ENCODE assay signal across 9 mouse cellular contexts in the genomic region with DNA sequence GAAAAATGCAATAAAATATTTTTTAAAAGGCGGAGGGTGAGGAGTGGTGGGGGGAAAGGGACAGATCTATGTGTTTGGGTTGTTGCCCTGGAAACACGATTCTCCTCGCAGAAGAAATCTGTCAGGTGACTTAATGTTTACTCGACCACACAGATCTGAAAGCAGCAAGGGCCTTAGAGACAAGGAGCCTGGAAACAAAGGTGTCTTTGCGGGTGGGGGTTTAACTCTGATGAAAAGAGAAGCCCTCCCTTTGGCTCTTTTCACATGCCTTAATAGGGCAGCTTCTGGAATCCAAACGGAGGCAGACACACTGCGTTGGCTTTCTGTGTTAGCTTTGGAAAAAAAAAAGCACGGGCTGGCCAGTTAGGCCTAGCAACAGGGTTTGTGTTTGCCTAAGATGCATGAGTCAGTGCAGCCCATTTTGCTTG. TPM values are rescaled to one million over a fixed set of nuclear protein-coding genes. Genes with fewer than 3 reads are reported as not detected.
DNase-seq lines count a peak whose midpoint lies in the region; ATAC-seq and TF ChIP-seq lines count a peak whose summit lies in the region.
"Had no signal": no experiment of that assay in that cellular context is flagged by ENCODE, and none has a peak within 500 bp of the region (broad histone marks: within the 10 kb centered on the region; RNA-seq: fewer than 3 reads in every experiment).

No protein-coding gene starts in this region.

- no peaks in the 10 kb centered on the region for H3K9me3 ChIP-seq in lung, embryonic 14.5 days (ENCODE audit: low read depth, low read length)
- no peaks in the 10 kb centered on the region for H3K9me3 ChIP-seq in forebrain, embryonic 10.5 days
- H3K9me3 ChIP-seq in hindbrain, embryonic 12.5 days (replicated peaks) = no peaks in the 10 kb centered on the region

- H3K27ac ChIP-seq in lung, embryonic 14.5 days (ENCODE audit: low read depth) = peak overlapping the region; percentile 64
- H3K27ac ChIP-seq in forebrain, embryonic 10.5 days = peak overlapping the region; percentile 62
- peak overlapping the region; percentile 32; the same call in 1 of the 2 replicates for H3K27ac ChIP-seq in hindbrain, embryonic 12.5 days

- ATAC-seq in lung, embryonic 14.5 days (ENCODE audit: insufficient read depth) = peak; percentile 49
- no peak for ATAC-seq in hindbrain, embryonic 12.5 days (ENCODE audit: low FRiP score)
- ATAC-seq in megakaryocyte, adult 5-6 weeks (ENCODE audit: poor library complexity, severe bottlenecking) = no peak

- no peak overlapping the region for H3K4me3 ChIP-seq in lung, embryonic 14.5 days (ENCODE audit: low read depth, low read length)
- no peak overlapping the region for H3K4me3 ChIP-seq in lung, adult 2 months (replicated peaks; ENCODE audit: extremely low read depth, low read depth, low read length)
- H3K4me3 ChIP-seq in forebrain, embryonic 10.5 days = no peak overlapping the region
- H3K4me3 ChIP-seq in hindbrain, embryonic 12.5 days = no peak overlapping the region
- H3K4me3 ChIP-seq: erythroblast, embryonic 14.5 days had no signal

- H3K4me1 ChIP-seq in lung, embryonic 14.5 days (ENCODE audit: insufficient read depth) = no peaks in the 10 kb centered on the region
- H3K4me1 ChIP-seq in lung, adult 2 months (ENCODE audit: control insufficient read depth, insufficient read depth, low read length) = no peaks in the 10 kb centered on the region; the same call in 1 of the 2 replicates
- H3K4me1 ChIP-seq in forebrain, embryonic 10.5 days = peaks cover 22% of the 10 kb centered on the region
- peaks cover 12% of the 10 kb centered on the region; the same call in 1 of the 2 replicates for H3K4me1 ChIP-seq in hindbrain, embryonic 12.5 days

- no peak overlapping the region; the same call in 1 of the 2 replicates for H3K9ac ChIP-seq in lung, embryonic 14.5 days
- no peak overlapping the region for H3K9ac ChIP-seq in hindbrain, embryonic 12.5 days

- TF ChIP-seq POLR2A in lung, adult 2 months (IDR thresholded peaks at IDR 0.05; ENCODE audit: borderline replicate concordance, extremely low read depth, low read depth, low read length) = no peak

- peak; percentile 52 for DNase-seq in lung, embryonic 14.5 days
- DNase-seq in lung, adult 2 months = no peak
- peak; percentile 27 for DNase-seq in forebrain, embryonic 10.5 days (ENCODE audit: extremely low spot score, low spot score)
- peak; percentile 15 for DNase-seq in retina, postnatal 1 day
- DNase-seq in testis, postnatal 10 days (ENCODE audit: low spot score) = no peak
- DNase-seq: adrenal gland, postnatal 25 days had no signal

- H3K4me2 ChIP-seq in lung, embryonic 14.5 days = no peak overlapping the region
- no peak overlapping the region for H3K4me2 ChIP-seq in hindbrain, embryonic 12.5 days (replicated peaks)

- 9% methylated on average over 8 of the region's 8 CpGs for WGBS in lung, embryonic 14.5 days
- 40% methylated on average over 8 of the region's 8 CpGs for WGBS in lung, adult 2 months
- 45% methylated on average over 8 of the region's 8 CpGs for WGBS in forebrain, embryonic 10.5 days
- 52% methylated on average over 8 of the region's 8 CpGs for WGBS in hindbrain, embryonic 12.5 days

- peaks cover 26% of the 10 kb centered on the region for H3K36me3 ChIP-seq in lung, embryonic 14.5 days (ENCODE audit: insufficient read depth)
- peaks cover 89% of the 10 kb centered on the region for H3K36me3 ChIP-seq in forebrain, embryonic 10.5 days (replicated peaks)
- peaks cover 11% of the 10 kb centered on the region for H3K36me3 ChIP-seq in hindbrain, embryonic 12.5 days

- no peak for TF ChIP-seq CTCF in lung, embryonic 14.5 days (IDR thresholded peaks at IDR 0.05; ENCODE audit: low read depth)
- TF ChIP-seq CTCF in lung, adult 2 months (IDR thresholded peaks at IDR 0.05; ENCODE audit: insufficient read depth, low read length) = no peak

- no peaks in the 10 kb centered on the region for H3K27me3 ChIP-seq in lung, embryonic 14.5 days (ENCODE audit: insufficient read depth, low read length)
- H3K27me3 ChIP-seq in forebrain, embryonic 10.5 days (ENCODE audit: poor library complexity, severe bottlenecking) = no peaks in the 10 kb centered on the region
- no peaks in the 10 kb centered on the region for H3K27me3 ChIP-seq in hindbrain, embryonic 12.5 days

RNA-seq across cellular contexts. Expression of a gene that starts 10.3 kb away (rescaled TPM):
- 15.2 and 15.3 TPM in 2 replicates for polyA plus RNA-seq in lung, embryonic 14.5 days (2014; fragmentation: Nextera tagmentation; extraction: Ambion mirVana)
- polyA plus RNA-seq in lung, adult 2 months (2012; rRNA removed) = 14.4 and 16.6 TPM in 2 replicates
- 9.7 and 9.8 TPM in 2 replicates for polyA plus RNA-seq in forebrain, embryonic 10.5 days (2016; fragmentation: Nextera tagmentation; extraction: Ambion mirVana)
- 26.9 and 28.2 TPM in 2 replicates for polyA plus RNA-seq in hindbrain, embryonic 12.5 days (2016; fragmentation: Nextera tagmentation; extraction: Ambion mirVana)
- total RNA-seq in megakaryocyte, adult 5-6 weeks (2015) = 0.89 TPM in 2 replicates
- 0.29 and 7.4 TPM in 2 replicates for total RNA-seq in megakaryocyte, adult 5-6 weeks (2017)

RNA-seq across cellular contexts. Expression of a gene that starts 29.5 kb away (rescaled TPM):
- polyA plus RNA-seq in lung, embryonic 14.5 days (2014; fragmentation: Nextera tagmentation; extraction: Ambion mirVana) = 32.0 and 33.8 TPM in 2 replicates
- polyA plus RNA-seq in lung, adult 2 months (2012; rRNA removed) = 3.3 and 4.4 TPM in 2 replicates
- polyA plus RNA-seq in forebrain, embryonic 10.5 days (2016; fragmentation: Nextera tagmentation; extraction: Ambion mirVana) = 47.5 and 51.5 TPM in 2 replicates
- polyA plus RNA-seq in hindbrain, embryonic 12.5 days (2016; fragmentation: Nextera tagmentation; extraction: Ambion mirVana) = 18.3 and 18.4 TPM in 2 replicates
- total RNA-seq in megakaryocyte, adult 5-6 weeks (2015) = 22.7 and 24.7 TPM in 2 replicates
- total RNA-seq in megakaryocyte, adult 5-6 weeks (2017) = 22.1 and 24.0 TPM in 2 replicates

RNA-seq across cellular contexts. Expression of a gene that starts 29.7 kb away (rescaled TPM):
- 25.6 and 28.1 TPM in 2 replicates for polyA plus RNA-seq in lung, embryonic 14.5 days (2014; fragmentation: Nextera tagmentation; extraction: Ambion mirVana)
- 13.5 and 15.5 TPM in 2 replicates for polyA plus RNA-seq in lung, adult 2 months (2012; rRNA removed)
- polyA plus RNA-seq in forebrain, embryonic 10.5 days (2016; fragmentation: Nextera tagmentation; extraction: Ambion mirVana) = 27.5 and 29.9 TPM in 2 replicates
- 18.5 and 21.4 TPM in 2 replicates for polyA plus RNA-seq in hindbrain, embryonic 12.5 days (2016; fragmentation: Nextera tagmentation; extraction: Ambion mirVana)
- 26.9 and 29.5 TPM in 2 replicates for total RNA-seq in megakaryocyte, adult 5-6 weeks (2015)
- total RNA-seq in megakaryocyte, adult 5-6 weeks (2017) = 20.3 and 33.5 TPM in 2 replicates

RNA-seq across cellular contexts. Expression of a gene that starts 59.4 kb away (rescaled TPM):
- polyA plus RNA-seq in lung, embryonic 14.5 days (2014; fragmentation: Nextera tagmentation; extraction: Ambion mirVana) = 35.1 and 39.2 TPM in 2 replicates
- 50.5 and 64.6 TPM in 2 replicates for polyA plus RNA-seq in lung, adult 2 months (2012; rRNA removed)
- polyA plus RNA-seq in forebrain, embryonic 10.5 days (2016; fragmentation: Nextera tagmentation; extraction: Ambion mirVana) = 18.3 and 22.0 TPM in 2 replicates
- polyA plus RNA-seq in hindbrain, embryonic 12.5 days (2016; fragmentation: Nextera tagmentation; extraction: Ambion mirVana) = 35.4 and 38.1 TPM in 2 replicates
- total RNA-seq in megakaryocyte, adult 5-6 weeks (2015) = 19.3 and 24.1 TPM in 2 replicates
- 7.6 and 10.0 TPM in 2 replicates for total RNA-seq in megakaryocyte, adult 5-6 weeks (2017)

Comparison
In these comparisons a context has a peak if more than half of its experiments do, and no peak if none do; other contexts are left out.
1. DNase-seq: peak in lung, embryonic 14.5 days (single experiment), forebrain, embryonic 10.5 days (single experiment) and retina, postnatal 1 day (single experiment); none in lung, adult 2 months (single experiment) and testis, postnatal 10 days (single experiment).
2. Peak in every context shown above with its lines, with median percentiles within 50 percentile points of each other: H3K27ac ChIP-seq.